Mouse (Mus musculus) midbrain, embryonic 12.5 days (tissue): Measurements from ENCODE around the gene Csk. TPM values are rescaled to one million over a fixed set of nuclear protein-coding genes. Genes with fewer than 3 reads are reported as not detected.

ENCODE experiments used
- ATAC-seq: fragments of 200-750 bp; cut with Nextera tagmentation; 2 replicates; pipeline ENCODE4 v1.8.0; 2017; ENCODE audit warnings: low read depth, moderate TSS enrichment, moderate library complexity; ENCODE audit not compliant: low FRiP score
- H3K27ac ChIP-seq: fragments of 300-500 bp; sonication (generic); replicated peaks from 2 replicates; pipeline ENCODE4 v1.5.1; 2016; ENCODE audit warnings: mild to moderate bottlenecking
- H3K27me3 ChIP-seq: fragments of 300-500 bp; sonication (generic); 2 replicates; pipeline ENCODE4 v1.6.1; 2016; ENCODE audit warnings: mild to moderate bottlenecking
- H3K36me3 ChIP-seq: fragments of 300-500 bp; sonication (generic); 2 replicates; pipeline ENCODE4 v1.6.1; 2016
- H3K4me1 ChIP-seq: fragments of 300-500 bp; sonication (generic); 2 replicates; pipeline ENCODE4 v1.6.1; 2016
- H3K4me2 ChIP-seq: fragments of 300-500 bp; sonication (generic); replicated peaks from 2 replicates; pipeline ENCODE4 v1.6.1; 2016; ENCODE audit warnings: mild to moderate bottlenecking, moderate library complexity
- H3K4me3 ChIP-seq: fragments of 300-500 bp; sonication (generic); 2 replicates; pipeline ENCODE4 v1.5.1; 2016; ENCODE audit warnings: mild to moderate bottlenecking
- H3K9ac ChIP-seq: fragments of 300-500 bp; sonication (generic); replicated peaks from 2 replicates; pipeline ENCODE4 v1.6.1; 2016; ENCODE audit warnings: mild to moderate bottlenecking, moderate library complexity
- H3K9me3 ChIP-seq: fragments of 300-500 bp; sonication (generic); 2 replicates; pipeline ENCODE4 v1.6.1; 2016; ENCODE audit warnings: mild to moderate bottlenecking
- WGBS: fragments of 180-500 bp; shearing (Covaris S2); methylation state at CpG from one replicate; pipeline ENCODE4 v1.1.7; 2016; 5-methylcytosine and 5-hydroxymethylcytosine counted together
- polyA plus RNA-seq: library from polyadenylated mRNA; unstranded; fragments of >200 nt; fragmentation: Nextera tagmentation; extraction: Ambion mirVana; gene quantifications from 2 replicates; pipeline ENCODE4 v1.2.1, GENCODE M21; 2016

The Csk gene
- polyA plus RNA-seq, 1 experiment from 2014 or later: 40.0 TPM

DNA sequence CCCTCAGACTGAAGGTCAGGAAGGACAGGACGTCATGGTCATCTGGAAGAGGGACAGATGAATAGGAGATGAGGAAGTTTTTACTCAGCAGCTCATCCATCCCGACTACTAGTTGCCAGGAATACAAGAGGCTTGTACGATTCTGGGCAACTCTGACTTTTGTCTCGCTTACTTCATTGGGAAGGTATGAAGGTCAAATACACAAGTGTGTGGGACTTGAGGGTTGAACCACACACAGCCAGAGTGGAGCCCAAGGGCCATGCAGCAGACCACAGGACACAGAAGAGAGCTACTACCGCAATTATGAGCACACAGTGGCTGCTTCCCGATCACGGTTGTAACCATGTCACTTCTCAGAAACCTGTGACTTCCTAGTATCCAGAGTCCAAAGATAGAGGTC is 40.8 kb downstream of the Csk start:
- Histone ChIP-seq H3K36me3 (no peaks in the 10 kb centered on the region), H3K27me3 (no peaks in the 10 kb centered on the region; the same call in 1 of the 2 replicates), H3K4me2 (no peak overlapping the region), H3K9ac (no peak overlapping the region), H3K27ac (no peak overlapping the region), H3K4me1 (peaks cover 5% of the 10 kb centered on the region), H3K4me3 (no peak overlapping the region), H3K9me3 (no peaks in the 10 kb centered on the region)
- no peak for ATAC-seq
- 85% methylated on average over 7 of the region's 7 CpGs for WGBS

DNA sequence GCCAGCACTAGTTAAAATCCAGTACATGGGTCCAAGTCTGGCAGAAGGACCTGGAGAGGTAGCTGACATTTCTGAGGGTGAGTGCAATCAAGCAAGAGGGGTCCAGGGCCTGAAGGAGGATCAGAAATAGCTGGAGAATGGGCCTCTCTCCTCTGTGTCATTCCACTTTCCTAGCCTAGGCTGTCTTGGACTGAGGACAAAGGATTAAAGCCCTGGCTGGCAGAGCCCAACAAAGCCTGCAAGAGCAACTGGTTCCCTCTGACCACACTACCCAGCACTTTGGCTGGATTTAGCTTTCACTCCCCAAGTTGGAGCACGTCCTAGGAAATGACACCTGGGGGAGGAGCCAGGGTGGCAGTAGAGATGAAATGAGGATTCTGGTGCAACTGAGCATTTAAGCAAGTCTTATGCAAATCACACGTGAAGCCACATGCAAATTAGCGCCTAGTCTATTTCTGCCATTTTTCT is 43.0 kb downstream of the Csk start:
- 50% methylated on average over 3 of the region's 3 CpGs for whole genome bisulfite sequencing
- no peak overlapping the region for H3K9ac ChIP-seq
- H3K4me3 ChIP-seq: no peak overlapping the region
- H3K9me3 ChIP-seq: no peaks in the 10 kb centered on the region
- H3K27ac ChIP-seq: no peak overlapping the region; the same call in 1 of the 2 replicates
- H3K27me3 ChIP-seq: peaks cover 20% of the 10 kb centered on the region
- H3K36me3 ChIP-seq: no peaks in the 10 kb centered on the region
- H3K4me2 ChIP-seq: no peak overlapping the region
- ATAC-seq: no peak
- peaks cover 18% of the 10 kb centered on the region for H3K4me1 ChIP-seq

DNA sequence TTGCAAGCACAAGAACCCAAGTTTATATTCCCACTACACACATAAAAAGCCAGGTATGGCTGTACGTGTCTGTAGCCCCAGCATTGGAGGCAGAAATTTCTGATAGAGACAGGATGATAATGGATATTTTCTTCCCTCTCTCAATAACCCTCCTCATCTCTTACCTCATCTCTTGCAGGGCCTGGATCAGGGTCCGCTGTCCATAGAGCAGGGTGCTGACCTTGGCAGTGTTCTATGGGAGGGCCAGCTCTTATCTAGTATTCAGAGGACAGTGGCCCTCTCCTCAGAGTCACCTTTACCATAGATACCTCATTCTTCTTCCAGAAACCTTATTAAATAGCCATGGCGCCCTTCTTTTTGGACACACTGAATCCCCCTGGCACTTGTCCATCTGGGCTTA is 43.6 kb downstream of the Csk start:
- no peak overlapping the region for H3K4me3 ChIP-seq
- H3K9ac ChIP-seq: no peak overlapping the region
- H3K9me3 ChIP-seq: no peaks in the 10 kb centered on the region
- no peaks in the 10 kb centered on the region for H3K36me3 ChIP-seq
- no peak overlapping the region for H3K4me2 ChIP-seq
- peaks cover 22% of the 10 kb centered on the region for H3K27me3 ChIP-seq
- no peak overlapping the region for H3K27ac ChIP-seq
- WGBS: 76% methylated on average over 3 of the region's 3 CpGs
- ATAC-seq: no peak
- H3K4me1 ChIP-seq: peaks cover 18% of the 10 kb centered on the region

DNA sequence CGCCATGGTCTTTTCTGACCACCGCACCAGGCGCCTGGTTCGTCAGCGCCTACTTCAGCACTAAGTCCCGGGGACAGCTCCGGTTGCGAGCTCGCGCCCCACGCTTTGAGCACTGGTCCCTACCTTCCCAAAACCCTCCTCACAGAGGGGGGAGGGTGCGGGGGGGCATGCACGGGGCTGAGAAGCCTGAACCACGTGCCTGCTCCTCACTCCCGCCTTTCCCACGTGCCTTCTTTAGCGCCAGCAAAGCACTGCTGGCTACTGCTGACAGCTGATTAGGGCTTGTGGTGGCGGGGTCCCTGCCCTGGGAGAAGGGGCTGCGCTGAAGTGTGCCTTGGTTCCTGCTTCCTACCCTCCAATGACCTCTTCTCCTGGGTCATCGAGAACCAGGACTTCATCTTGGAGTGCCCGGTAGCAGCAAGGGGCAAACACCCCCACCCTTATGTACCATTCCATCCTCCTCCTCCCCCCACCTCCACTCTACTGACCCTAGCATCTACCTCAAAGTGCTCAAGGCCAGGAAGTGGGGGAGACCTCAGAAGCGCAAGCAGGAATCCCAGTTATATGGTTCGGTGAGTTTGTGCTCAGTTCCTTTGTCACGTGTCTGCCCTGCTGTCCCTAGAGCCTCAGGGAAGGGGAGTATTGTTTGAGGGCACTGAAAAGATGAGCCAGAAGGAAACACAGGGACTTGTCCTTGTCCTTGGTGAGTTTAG is 47.1 kb downstream of the Csk start, which contains the start of gene Cplx3:
Gene Cplx3 (minus strand): TSS at position 143 of the 713 bp plus-strand sequence.
- 5% methylated on average over 24 of the region's 24 CpGs for WGBS
- H3K9ac ChIP-seq: no peak within 1 kb of the TSS

DNA sequence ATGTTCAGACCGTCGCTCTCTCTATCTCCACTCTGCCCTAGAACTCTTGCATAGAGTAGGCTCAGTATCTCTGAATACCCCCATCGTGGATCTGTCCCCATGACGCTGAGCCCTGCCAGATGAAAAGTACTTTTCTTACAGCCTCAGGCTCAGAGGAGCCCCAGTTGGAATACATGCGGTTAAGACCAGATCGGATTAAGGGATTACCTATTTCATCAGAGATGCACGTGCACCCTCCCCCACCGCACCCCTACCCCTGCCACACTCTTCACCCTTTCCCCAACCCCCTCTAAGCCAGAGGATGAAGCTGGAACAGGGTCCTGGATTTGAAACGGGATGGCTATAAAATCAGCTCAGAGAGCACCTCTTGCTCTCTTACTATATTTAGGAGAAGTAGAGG is 47.9 kb downstream of the Csk start:
- peak overlapping the region; percentile 43; the same call in 1 of the 2 replicates for H3K4me2 ChIP-seq
- no peak overlapping the region for H3K9ac ChIP-seq
- no peak overlapping the region for H3K27ac ChIP-seq
- peaks cover 21% of the 10 kb centered on the region for H3K4me1 ChIP-seq
- peaks cover 26% of the 10 kb centered on the region for H3K27me3 ChIP-seq
- WGBS: 5% methylated on average over 9 of the region's 9 CpGs
- H3K4me3 ChIP-seq: no peak overlapping the region
- no peak for ATAC-seq
- no peaks in the 10 kb centered on the region for H3K9me3 ChIP-seq
- H3K36me3 ChIP-seq: no peaks in the 10 kb centered on the region

More for the DNA sequence above, 47.1 kb downstream of the Csk start, which contains the start of gene Cplx3:
- Histone ChIP-seq H3K4me2 (peak within 1 kb of the TSS; percentile 43), H3K4me1 (peaks cover 18% of the 10 kb centered on the region), H3K36me3 (no peaks in the 10 kb centered on the region), H3K27me3 (peaks cover 26% of the 10 kb centered on the region), H3K27ac (no peak within 1 kb of the TSS), H3K9me3 (no peaks in the 10 kb centered on the region), H3K4me3 (0 out of 2 replicates have a peak within 1 kb of the TSS, but pooled peaks have one; percentile 20)
- ATAC-seq: peak; percentile 30; the same call in 1 of the 2 replicates

DNA sequence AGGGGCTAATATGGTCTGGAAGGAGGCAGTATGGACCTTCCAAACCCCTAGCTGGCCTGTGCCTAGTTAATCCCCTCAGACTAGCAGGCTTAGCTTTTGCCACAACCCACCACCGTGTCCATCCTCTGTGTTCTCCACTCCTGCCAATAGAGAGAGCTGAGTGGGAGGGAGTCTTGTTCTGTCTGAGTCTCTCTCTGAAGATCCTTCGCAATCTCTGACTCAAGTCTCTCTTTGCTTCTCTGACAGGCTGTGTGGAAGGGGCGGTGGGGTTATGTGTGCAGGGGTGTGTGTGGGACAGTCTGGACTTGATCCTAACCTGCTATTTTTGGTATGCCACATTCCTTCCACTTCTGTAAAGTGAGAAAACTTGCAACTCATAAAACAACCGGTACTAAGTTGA is 48.6 kb downstream of the Csk start:
- Histone ChIP-seq H3K4me2 (no peak overlapping the region), H3K27ac (no peak overlapping the region)

DNA sequence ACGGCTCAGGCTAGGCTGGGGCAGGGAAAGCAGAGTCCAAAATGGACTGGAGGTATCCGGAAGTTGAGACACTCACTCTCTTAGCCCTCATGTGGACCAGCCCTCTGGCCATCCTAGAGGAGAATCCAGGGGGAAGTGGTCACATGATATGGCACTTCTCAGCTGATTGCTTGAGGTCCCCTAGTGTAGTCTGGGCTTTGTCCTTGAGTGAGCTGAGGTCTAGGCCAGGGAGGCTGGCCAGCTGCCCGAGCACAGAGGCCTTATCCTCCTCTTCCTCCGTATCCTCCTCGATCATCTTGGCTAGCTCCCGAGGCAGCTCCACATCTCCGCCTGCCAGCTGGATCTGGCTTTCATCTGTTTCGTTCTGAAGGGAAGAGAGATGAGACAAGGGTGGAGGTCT is 51.3 kb downstream of the Csk start:
- no peaks in the 10 kb centered on the region for H3K36me3 ChIP-seq
- peaks cover 22% of the 10 kb centered on the region for H3K27me3 ChIP-seq
- H3K4me3 ChIP-seq: no peak overlapping the region
- no peak overlapping the region for H3K27ac ChIP-seq
- WGBS: 72% methylated on average over 8 of the region's 8 CpGs
- no peak for ATAC-seq
- no peak overlapping the region for H3K4me2 ChIP-seq
- H3K9me3 ChIP-seq: no peaks in the 10 kb centered on the region
- H3K4me1 ChIP-seq: peaks cover 50% of the 10 kb centered on the region
- no peak overlapping the region for H3K9ac ChIP-seq

More for the DNA sequence above, 48.6 kb downstream of the Csk start:
- Histone ChIP-seq H3K9me3 (no peaks in the 10 kb centered on the region), H3K4me3 (no peak overlapping the region), H3K4me1 (peaks cover 26% of the 10 kb centered on the region), H3K36me3 (no peaks in the 10 kb centered on the region), H3K27me3 (peaks cover 26% of the 10 kb centered on the region), H3K9ac (no peak overlapping the region)
- 66% methylated on average over 4 of the region's 4 CpGs for WGBS
- no peak for ATAC-seq

DNA sequence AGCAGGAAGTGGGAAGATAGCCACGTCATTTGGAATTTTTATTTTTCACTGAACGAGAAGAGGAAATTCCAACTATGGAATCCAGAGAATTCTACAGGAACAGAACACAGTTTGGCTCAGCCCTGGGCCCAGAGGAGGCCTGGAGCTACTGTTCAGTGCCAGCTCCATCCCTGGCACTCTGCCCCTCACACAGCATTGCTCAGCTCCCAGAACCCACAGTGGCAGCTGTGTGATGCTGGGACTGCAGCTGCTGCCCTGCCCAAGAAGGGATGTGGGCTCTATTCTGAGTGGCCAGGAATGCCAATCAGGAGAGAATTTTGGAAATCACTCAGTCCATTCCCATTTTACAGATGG is 52.1 kb downstream of the Csk start:
- no peak overlapping the region for H3K4me3 ChIP-seq
- H3K4me1 ChIP-seq: peaks cover 45% of the 10 kb centered on the region
- ATAC-seq: no peak
- no peak overlapping the region for H3K27ac ChIP-seq
- peaks cover 15% of the 10 kb centered on the region for H3K27me3 ChIP-seq
- H3K9me3 ChIP-seq: no peaks in the 10 kb centered on the region
- 65% methylated on average over 2 of the region's 2 CpGs for WGBS
- no peak overlapping the region for H3K4me2 ChIP-seq
- no peaks in the 10 kb centered on the region for H3K36me3 ChIP-seq
- no peak overlapping the region for H3K9ac ChIP-seq

DNA sequence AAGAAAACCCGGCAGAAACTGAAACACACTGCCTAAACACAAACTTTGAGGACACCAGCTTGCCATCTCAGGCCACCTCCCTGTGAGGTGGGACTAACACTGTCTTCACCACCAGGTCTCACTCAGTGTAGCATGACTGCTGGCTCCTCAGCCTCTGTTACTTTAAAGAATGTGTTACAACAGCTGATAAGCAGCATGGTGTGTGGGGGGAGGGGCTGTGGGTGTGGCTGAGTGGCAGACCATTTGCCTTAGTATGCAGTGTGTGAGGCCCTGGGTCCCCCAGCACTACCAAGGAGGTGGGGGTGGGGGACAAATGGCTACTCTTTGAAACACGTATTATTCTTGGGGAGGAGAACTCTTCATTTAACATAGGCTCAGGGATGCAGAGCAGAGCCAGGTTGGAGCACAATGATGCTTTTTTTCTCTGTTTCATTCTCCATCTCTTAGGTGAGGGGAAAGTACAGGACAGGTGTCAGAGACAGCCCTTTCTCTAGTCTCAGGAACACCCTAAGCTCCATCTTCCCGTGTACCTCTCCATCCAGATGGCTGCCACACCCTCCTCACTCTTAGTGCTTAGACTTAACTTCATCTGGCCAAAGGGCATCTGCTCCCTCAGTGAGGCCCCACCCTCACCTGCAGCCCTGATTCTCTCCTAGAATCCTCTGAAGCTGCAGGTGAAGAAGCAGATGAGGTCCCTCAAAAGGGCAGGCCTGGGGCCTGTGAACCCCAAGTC is 52.6 kb downstream of the Csk start:
- Histone ChIP-seq H3K27ac (no peak overlapping the region), H3K4me3 (no peak overlapping the region), H3K4me2 (no peak overlapping the region), H3K27me3 (peaks cover 9% of the 10 kb centered on the region), H3K9ac (no peak overlapping the region), H3K9me3 (no peaks in the 10 kb centered on the region), H3K4me1 (peaks cover 40% of the 10 kb centered on the region), H3K36me3 (no peaks in the 10 kb centered on the region)
- no peak for ATAC-seq
- 7% methylated on average over 3 of the region's 3 CpGs for WGBS

DNA sequence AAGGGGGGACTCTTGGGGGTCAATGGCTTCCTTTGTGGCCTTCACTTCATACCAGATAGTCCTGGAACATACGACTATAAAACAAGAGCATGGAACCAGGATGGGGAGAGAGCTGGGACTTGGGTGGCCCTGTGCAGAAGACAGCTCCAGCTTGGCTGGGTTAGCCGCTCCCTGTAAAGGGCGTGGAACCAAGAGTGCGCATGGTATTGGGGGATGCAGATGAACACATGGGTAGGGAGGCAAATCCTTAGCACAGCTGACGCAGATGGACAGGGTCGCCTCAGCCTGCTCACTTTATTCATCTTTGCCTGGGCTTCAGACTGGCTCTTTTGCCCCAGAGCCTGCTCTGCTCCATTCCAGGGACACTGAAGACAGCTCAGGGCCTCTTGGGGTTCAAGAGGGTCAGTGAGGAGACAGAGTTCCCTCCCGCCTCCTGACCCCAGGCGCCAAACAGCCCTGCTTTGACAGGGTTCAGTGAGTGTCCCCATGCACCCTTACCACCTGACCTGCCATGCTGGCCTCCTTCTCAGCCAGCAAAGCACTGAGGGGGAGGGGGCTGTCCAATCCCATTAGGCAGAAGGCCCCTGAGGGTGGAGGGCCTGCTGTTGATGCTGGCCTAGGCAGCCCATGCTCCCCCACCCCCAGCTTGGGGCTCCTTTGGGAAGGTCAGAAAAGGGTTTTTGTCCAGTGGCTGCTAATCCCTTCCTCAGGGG is 54.4 kb downstream of the Csk start:
- Histone ChIP-seq H3K27me3 (0 out of 2 replicates have a peak, but pooled peaks cover 7% of the 10 kb centered on the region), H3K9me3 (no peaks in the 10 kb centered on the region), H3K4me2 (peak overlapping the region; percentile 10; the same call in 1 of the 2 replicates), H3K36me3 (peaks cover 13% of the 10 kb centered on the region), H3K4me3 (no peak overlapping the region), H3K27ac (peak overlapping the region; percentile 73), H3K4me1 (peaks cover 37% of the 10 kb centered on the region), H3K9ac (no peak overlapping the region)
- 29% methylated on average over 8 of the region's 8 CpGs for WGBS
- ATAC-seq: peak; percentile 75; the same call in 1 of the 2 replicates

DNA sequence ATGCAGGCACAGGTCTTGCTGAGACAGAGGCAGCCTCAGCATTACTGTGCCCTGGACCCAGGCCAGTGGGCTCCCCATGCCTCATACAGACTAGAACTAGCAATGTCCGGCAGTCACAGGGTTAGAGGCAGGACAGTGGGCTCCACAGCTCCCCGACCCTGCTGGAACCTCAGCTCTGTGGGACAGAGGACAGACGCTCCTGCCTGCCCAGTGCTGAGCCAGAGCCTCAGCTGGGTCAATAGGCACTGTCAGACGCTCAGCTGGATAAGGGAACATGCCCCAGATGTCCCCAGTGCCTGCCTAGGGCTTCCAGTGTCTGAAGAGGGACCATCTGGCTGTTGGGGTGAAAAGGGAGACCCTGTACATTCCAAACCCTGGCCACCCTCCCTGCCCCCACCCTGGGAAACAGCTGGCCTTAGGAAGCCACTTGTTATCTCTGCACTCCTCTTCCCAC is 55.5 kb downstream of the Csk start:
- H3K27ac ChIP-seq: peak overlapping the region; percentile 73
- no peaks in the 10 kb centered on the region for H3K9me3 ChIP-seq
- 0 out of 2 replicates have a peak, but pooled peaks cover 7% of the 10 kb centered on the region for H3K27me3 ChIP-seq
- H3K36me3 ChIP-seq: peaks cover 13% of the 10 kb centered on the region
- ATAC-seq: 0 out of 2 replicates have a peak, but pooled peaks have one; percentile 17
- H3K4me1 ChIP-seq: peaks cover 37% of the 10 kb centered on the region
- no peak overlapping the region; the same call in 1 of the 2 replicates for H3K9ac ChIP-seq
- 21% methylated on average over 4 of the region's 4 CpGs for WGBS
- H3K4me3 ChIP-seq: no peak overlapping the region
- H3K4me2 ChIP-seq: no peak overlapping the region
